Mouse (Mus musculus): ENCODE measurements around the gene Gm5849. TPM values are rescaled to one million over a fixed set of nuclear protein-coding genes. Genes with fewer than 3 reads are reported as not detected.
"Not testable (repeated sequence)": the region's sequence is repeated elsewhere in the genome, so short reads cannot be mapped to it uniquely, and the experiment has no call there.

Gm5849 gene
- not detected in 2 replicates for polyA plus RNA-seq (2012; ENCODE audit: insufficient read depth, insufficient read length, missing spikeins)

GRCm38 (mm10) chr3:90777776-90778175 lies at the start of gene Gm5849:
Gm5849 (minus strand) TSS chr3:90777876.
- not testable (repeated sequence) for H3K4me3 ChIP-seq (ENCODE audit: insufficient read depth, low read length); H3K4me1 ChIP-seq (ENCODE audit: control insufficient read depth, insufficient read depth, low read length); H3K27ac ChIP-seq (ENCODE audit: insufficient read depth, low read depth, low read length)

DNA sequence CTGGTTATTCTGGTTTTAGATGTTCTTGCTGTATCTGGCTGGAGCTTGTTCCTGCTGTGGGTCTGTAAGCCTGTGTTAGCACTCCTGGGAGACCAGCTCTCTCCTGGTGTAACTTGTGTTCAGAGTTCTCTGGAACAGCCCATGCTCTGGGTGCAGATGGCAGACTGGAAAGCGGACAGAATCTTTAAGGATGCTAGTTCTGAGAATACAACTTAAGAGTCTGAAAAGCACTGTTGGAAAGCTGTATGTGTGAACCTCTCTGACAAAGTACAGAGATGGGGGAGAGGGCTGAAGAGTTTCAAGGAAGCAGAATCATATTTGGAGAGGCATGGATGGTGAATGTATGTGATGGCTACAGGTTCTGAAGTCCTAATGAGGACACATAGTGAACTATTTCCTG lies 28.0 kb downstream of the Gm5849 start:
- TF ChIP-seq CTCF (IDR thresholded peaks at IDR 0.05; ENCODE audit: low read depth, low read length) (no peak), POLR2A (IDR thresholded peaks at IDR 0.05; ENCODE audit: borderline replicate concordance, low read depth, low read length) (no peak)
- H3K4me3 ChIP-seq (ENCODE audit: insufficient read depth, low read length) = no peak overlapping the region
- no peaks in the 10 kb centered on the region for H3K4me1 ChIP-seq (ENCODE audit: control insufficient read depth, insufficient read depth, low read length)
- no peak overlapping the region for H3K27ac ChIP-seq (ENCODE audit: insufficient read depth, low read depth, low read length)

DNA sequence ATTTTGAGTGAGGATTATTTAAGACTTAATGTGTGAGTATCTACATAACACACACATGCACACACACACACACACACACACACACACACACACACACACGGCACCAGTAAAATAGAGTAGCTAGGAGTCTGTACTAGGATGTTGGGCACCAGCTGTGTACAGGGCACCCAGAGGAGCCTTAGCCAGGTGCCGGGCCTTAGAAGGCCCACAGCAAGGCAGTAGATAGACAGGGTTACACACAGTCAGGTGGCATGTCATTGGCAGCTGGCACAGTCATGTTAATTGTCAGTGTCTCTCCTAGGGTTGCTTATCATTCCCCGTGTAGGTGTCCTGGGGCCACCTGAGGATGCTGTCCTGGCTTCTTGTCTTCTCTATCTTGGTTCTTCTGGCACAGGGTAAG lies 51.1 kb downstream of the Gm5849 start, which contains the start of gene Pglyrp4:
TSS of gene Pglyrp4 (plus strand) at position 301 of the 400 bp plus-strand sequence.
- Histone ChIP-seq H3K4me1 (ENCODE audit: control insufficient read depth, insufficient read depth, low read length) (no peaks in the 10 kb centered on the region), H3K4me3 (ENCODE audit: insufficient read depth, low read length) (no peak within 1 kb of the TSS), H3K27ac (ENCODE audit: insufficient read depth, low read depth, low read length) (no peak within 1 kb of the TSS)
- TF ChIP-seq POLR2A (IDR thresholded peaks at IDR 0.05; ENCODE audit: borderline replicate concordance, low read depth, low read length) (no peak), CTCF (IDR thresholded peaks at IDR 0.05; ENCODE audit: low read depth, low read length) (no peak)

Other genes with a start within 250 kb of the Gm5849 start
- gene S100a16, start 240.6 kb downstream of the Gm5849 start, polyA plus RNA-seq (2012; ENCODE audit: insufficient read depth, insufficient read length, missing spikeins) = 0.50 TPM in 1 of 2 replicates, not detected in the other
- gene S100a3, start 217.3 kb downstream of the Gm5849 start, polyA plus RNA-seq (2012; ENCODE audit: insufficient read depth, insufficient read length, missing spikeins) = not detected in 2 replicates
- gene S100a2, start 187.6 kb downstream of the Gm5849 start, polyA plus RNA-seq (2012; ENCODE audit: insufficient read depth, insufficient read length, missing spikeins) = not detected in 2 replicates
- not detected in 2 replicates for gene Gm42674, start 176.0 kb downstream of the Gm5849 start, polyA plus RNA-seq (2012; ENCODE audit: insufficient read depth, insufficient read length, missing spikeins)
- gene S100a4, start 174.1 kb downstream of the Gm5849 start, polyA plus RNA-seq (2012; ENCODE audit: insufficient read depth, insufficient read length, missing spikeins) = 2,861 and 3,059 TPM in 2 replicates
- not detected in 2 replicates for gene S100a5, start 169.4 kb downstream of the Gm5849 start, polyA plus RNA-seq (2012; ENCODE audit: insufficient read depth, insufficient read length, missing spikeins)
- 1,285 and 1,346 TPM in 2 replicates for gene S100a6, start 165.0 kb downstream of the Gm5849 start, polyA plus RNA-seq (2012; ENCODE audit: insufficient read depth, insufficient read length, missing spikeins)
- gene S100a7a, start 123.9 kb downstream of the Gm5849 start, polyA plus RNA-seq (2012; ENCODE audit: insufficient read depth, insufficient read length, missing spikeins) = 0.63 TPM in 1 of 2 replicates, not detected in the other
- gene S100a8, start 108.9 kb downstream of the Gm5849 start, polyA plus RNA-seq (2012; ENCODE audit: insufficient read depth, insufficient read length, missing spikeins) = 16.7 and 16.9 TPM in 2 replicates
- gene S100a9, start 82.2 kb downstream of the Gm5849 start, polyA plus RNA-seq (2012; ENCODE audit: insufficient read depth, insufficient read length, missing spikeins) = 23.9 and 24.5 TPM in 2 replicates
- gene Pglyrp4, start 51.0 kb downstream of the Gm5849 start, polyA plus RNA-seq (2012; ENCODE audit: insufficient read depth, insufficient read length, missing spikeins) = not detected in 2 replicates